ENCODE assay signal across 9 mouse cellular contexts in the genomic region with DNA sequence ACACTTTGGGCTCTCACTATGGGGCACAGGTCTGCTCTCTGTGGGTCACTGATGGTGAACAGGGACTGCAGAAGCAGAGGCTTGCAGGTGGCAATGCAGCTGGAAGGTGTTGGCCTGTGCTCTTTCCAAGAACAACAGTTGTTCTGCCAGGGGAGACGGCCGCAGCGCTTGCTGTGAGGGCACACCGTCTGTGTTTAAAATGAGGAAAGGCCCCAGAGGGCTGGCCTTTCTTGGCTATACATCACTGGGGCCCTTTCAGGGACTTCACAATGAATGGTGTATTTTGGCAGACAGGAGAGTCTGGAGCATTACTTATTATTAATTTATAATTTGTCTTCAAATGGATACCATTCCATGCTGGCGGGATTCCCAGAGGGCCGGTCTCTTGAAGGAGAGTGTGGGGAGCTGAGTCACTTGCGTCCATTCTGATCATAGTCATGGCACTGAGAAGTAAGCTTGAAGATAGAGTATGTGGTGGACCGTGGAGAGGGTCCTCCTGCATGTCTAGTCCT.
DNase-seq lines count a peak whose midpoint lies in the region; ATAC-seq and TF ChIP-seq lines count a peak whose summit lies in the region.
"Had no signal": no experiment of that assay in that cellular context is flagged by ENCODE, and none has a peak within 500 bp of the region (broad histone marks: within the 10 kb centered on the region; RNA-seq: fewer than 3 reads in every experiment).

No protein-coding gene starts in this region.

- 0 out of 2 replicates have a peak, but pooled peaks cover 3% of the 10 kb centered on the region for H3K9me3 ChIP-seq in liver, postnatal 0 days (ENCODE audit: low read length)
- no peaks in the 10 kb centered on the region for H3K9me3 ChIP-seq in embryonic facial prominence, embryonic 15.5 days (replicated peaks)
- H3K9me3 ChIP-seq in neural tube, embryonic 13.5 days = no peaks in the 10 kb centered on the region
- H3K9me3 ChIP-seq in heart, embryonic 11.5 days (replicated peaks; ENCODE audit: control insufficient read depth, low read length) = no peaks in the 10 kb centered on the region

- no peaks in the 10 kb centered on the region for H3K4me1 ChIP-seq in liver, postnatal 0 days (ENCODE audit: insufficient read depth)
- H3K4me1 ChIP-seq in embryonic facial prominence, embryonic 15.5 days = peaks cover 28% of the 10 kb centered on the region
- H3K4me1 ChIP-seq in neural tube, embryonic 13.5 days (replicated peaks) = peaks cover 26% of the 10 kb centered on the region
- peaks cover 7% of the 10 kb centered on the region for H3K4me1 ChIP-seq in heart, embryonic 11.5 days (ENCODE audit: control insufficient read depth, insufficient read depth, low read length)

- TF ChIP-seq EP300 in liver, postnatal 0 days (IDR thresholded peaks at IDR 0.05; ENCODE audit: low read depth) = no peak

- WGBS in liver, postnatal 0 days (ENCODE audit: insufficient replicate concordance) = 59% methylated on average over 8 of the region's 8 CpGs
- WGBS in embryonic facial prominence, embryonic 15.5 days = 38% methylated on average over 8 of the region's 8 CpGs
- 25% methylated on average over 8 of the region's 8 CpGs for WGBS in neural tube, embryonic 13.5 days
- 52% methylated on average over 8 of the region's 8 CpGs for WGBS in heart, embryonic 11.5 days (ENCODE audit: insufficient replicate concordance)

- no peak for TF ChIP-seq CTCF in liver, postnatal 0 days (IDR thresholded peaks at IDR 0.05; ENCODE audit: low read depth)

- no peaks in the 10 kb centered on the region for H3K36me3 ChIP-seq in liver, postnatal 0 days (replicated peaks; ENCODE audit: insufficient read depth, low read length)
- no peaks in the 10 kb centered on the region for H3K36me3 ChIP-seq in embryonic facial prominence, embryonic 15.5 days
- H3K36me3 ChIP-seq in neural tube, embryonic 13.5 days = no peaks in the 10 kb centered on the region
- no peaks in the 10 kb centered on the region for H3K36me3 ChIP-seq in heart, embryonic 11.5 days (ENCODE audit: control insufficient read depth, insufficient read depth, low read length)

- H3K9ac ChIP-seq in liver, postnatal 0 days (replicated peaks) = no peak overlapping the region
- no peak overlapping the region for H3K9ac ChIP-seq in embryonic facial prominence, embryonic 15.5 days
- peak overlapping the region; percentile 31; the same call in 1 of the 2 replicates for H3K9ac ChIP-seq in neural tube, embryonic 13.5 days
- no peak overlapping the region for H3K9ac ChIP-seq in heart, embryonic 11.5 days (ENCODE audit: low read depth, low read length)

- H3K27ac ChIP-seq in liver, postnatal 0 days (ENCODE audit: low read depth) = no peak overlapping the region
- H3K27ac ChIP-seq in embryonic facial prominence, embryonic 15.5 days (replicated peaks) = no peak overlapping the region
- H3K27ac ChIP-seq in neural tube, embryonic 13.5 days (replicated peaks) = no peak overlapping the region; the same call in 1 of the 2 replicates
- H3K27ac ChIP-seq in heart, embryonic 11.5 days (ENCODE audit: low read depth, low read length) = no peak overlapping the region

- DNase-seq in embryo, embryonic 11 days = peak; percentile 44
- no peak for DNase-seq in embryo, embryonic 10 days (ENCODE audit: low spot score)
- DNase-seq in liver = peak; percentile 14
- DNase-seq in liver, postnatal 0 days = no peak
- DNase-seq in layer of hippocampus, adult 18-20 months (ENCODE audit: low spot score in 2 of 2) = no peak

- H3K27me3 ChIP-seq in liver, postnatal 0 days (ENCODE audit: insufficient read depth, low read length) = no peaks in the 10 kb centered on the region
- no peaks in the 10 kb centered on the region for H3K27me3 ChIP-seq in embryonic facial prominence, embryonic 15.5 days
- no peaks in the 10 kb centered on the region for H3K27me3 ChIP-seq in neural tube, embryonic 13.5 days
- no peaks in the 10 kb centered on the region for H3K27me3 ChIP-seq in heart, embryonic 11.5 days (ENCODE audit: control insufficient read depth, insufficient read depth, low read length)

- ATAC-seq in liver, postnatal 0 days = no peak
- ATAC-seq in embryonic facial prominence, embryonic 15.5 days (ENCODE audit: insufficient number of reproducible peaks, low FRiP score, low TSS enrichment, low read depth) = 0 out of 2 replicates have a peak, but pooled peaks have one; percentile 59
- peak; percentile 50; the same call in 1 of the 2 replicates for ATAC-seq in neural tube, embryonic 13.5 days (ENCODE audit: low read depth)
- ATAC-seq in heart, embryonic 11.5 days (replicated peaks; ENCODE audit: insufficient number of reproducible peaks, low FRiP score, low TSS enrichment) = no peak
- ATAC-seq: activated CD4-positive, CD25-positive, alpha-beta regulatory T cell, adult 4 months had no signal

- no peak overlapping the region for H3K4me3 ChIP-seq in liver, postnatal 0 days (ENCODE audit: low read depth, low read length)
- no peak overlapping the region for H3K4me3 ChIP-seq in embryonic facial prominence, embryonic 15.5 days (replicated peaks)
- no peak overlapping the region for H3K4me3 ChIP-seq in neural tube, embryonic 13.5 days
- H3K4me3 ChIP-seq in heart, embryonic 11.5 days (ENCODE audit: low read depth, low read length) = no peak overlapping the region

- H3K4me2 ChIP-seq in liver, postnatal 0 days (ENCODE audit: low read depth, low read length) = no peak overlapping the region
- no peak overlapping the region for H3K4me2 ChIP-seq in embryonic facial prominence, embryonic 15.5 days (replicated peaks)
- peak overlapping the region; percentile 33 for H3K4me2 ChIP-seq in neural tube, embryonic 13.5 days
- H3K4me2 ChIP-seq in heart, embryonic 11.5 days = no peak overlapping the region

Comparison
In these comparisons a context has a peak if more than half of its experiments do, and no peak if none do; other contexts are left out.
1. DNase-seq: peak in embryo, embryonic 11 days (single experiment) and liver (single experiment); none in embryo, embryonic 10 days (single experiment), liver, postnatal 0 days (single experiment) and layer of hippocampus, adult 18-20 months (0 of 2).
2. ATAC-seq: peak in embryonic facial prominence, embryonic 15.5 days (single experiment) and neural tube, embryonic 13.5 days (single experiment); none in liver, postnatal 0 days (single experiment) and heart, embryonic 11.5 days (single experiment).